21 mouse cellular contexts compared by ENCODE assay signal in the genomic region with DNA sequence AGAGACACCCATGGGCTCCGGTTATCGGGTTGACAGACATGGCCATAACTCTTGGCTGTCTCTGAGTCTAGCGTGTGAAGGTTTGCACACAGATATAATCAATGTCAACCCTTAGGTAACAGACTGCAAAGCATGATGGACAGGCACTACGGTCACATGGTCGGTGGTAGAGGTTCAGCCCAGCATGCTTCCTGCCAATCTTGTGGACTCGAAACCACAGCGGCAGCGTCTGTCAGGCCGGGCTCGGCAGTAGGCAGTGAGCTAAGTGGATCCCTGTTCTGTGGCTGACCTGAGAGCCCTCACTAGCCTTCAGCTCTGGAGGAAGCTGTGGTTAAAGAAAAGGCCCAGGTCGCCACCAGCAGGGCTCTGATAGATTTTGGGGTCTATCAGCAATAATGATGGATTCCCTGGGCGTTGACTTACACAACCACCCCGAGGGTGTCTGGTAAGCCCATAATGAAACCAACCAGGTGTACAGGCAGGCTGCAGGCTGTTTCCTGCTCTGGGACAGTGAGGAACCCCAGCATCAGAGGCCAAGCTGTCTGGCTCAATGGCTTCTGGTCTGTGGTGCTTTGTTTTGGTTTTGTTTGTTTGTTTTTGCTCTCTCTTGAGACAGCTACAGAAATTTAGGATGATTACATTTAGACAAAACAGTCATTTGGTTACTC. TPM values are rescaled to one million over a fixed set of nuclear protein-coding genes. Genes with fewer than 3 reads are reported as not detected.
DNase-seq lines count a peak whose midpoint lies in the region; ATAC-seq lines count a peak whose summit lies in the region.
"Had no signal": no experiment of that assay in that cellular context is flagged by ENCODE, and none has a peak within 500 bp of the region (broad histone marks: within the 10 kb centered on the region; RNA-seq: fewer than 3 reads in every experiment).

No protein-coding gene starts in this region.

- peak; percentile 10 for DNase-seq in cerebellum, adult 9-10 months
- DNase-seq in cerebellum, postnatal 36 days: no peak
- DNase-seq in CD4-positive helper T cell, adult 2 months (ENCODE audit: low read depth, low spot score): peak; percentile 66
- no peak for DNase-seq in thymus, postnatal 25 days
- DNase-seq in right cerebral cortex, adult 2 months (ENCODE audit: low spot score in 2 of 2): no peak
- no peak for DNase-seq in right cerebral cortex, postnatal 25 days
- DNase-seq: adrenal gland, adult 8-10 months; cerebellum, postnatal 14 days; gastrocnemius, adult 2 months; heart, adult 11 months; kidney, adult 11 months; lung, adult 18-20 months; lung, postnatal 14 days; right cerebral cortex, postnatal 14 days; thymus, adult 18-20 months had no signal

- ATAC-seq in hematopoietic stem cell, adult 5-6 weeks (replicated peaks in 1 of 2; ENCODE audit: insufficient read depth in 1 of 2, low FRiP score in 2 of 2, low TSS enrichment in 1 of 2, low read depth in 1 of 2, poor library complexity in 2 of 2, severe bottlenecking in 2 of 2): peak; percentile 78 to 84
- ATAC-seq in megakaryocyte-erythroid progenitor cell, adult 5-6 weeks (replicated peaks; ENCODE audit: low FRiP score, low TSS enrichment, poor library complexity, severe bottlenecking): peak; percentile 41
- ATAC-seq: hindbrain, embryonic 16.5 days had no signal

RNA-seq across cellular contexts. Expression of gene Asphd2, which starts 9.7 kb away (rescaled TPM):
- total RNA-seq in hematopoietic stem cell, adult 5-6 weeks (2017): not detected in 2 replicates
- not detected in 2 replicates for total RNA-seq in megakaryocyte-erythroid progenitor cell, adult 5-6 weeks (2014; fragmentation: Nextera tagmentation)
- not detected in 2 replicates for total RNA-seq in megakaryocyte-erythroid progenitor cell, adult 5-6 weeks (2017)

RNA-seq across cellular contexts. Expression of gene Gm6583, which starts 29.1 kb away (rescaled TPM):
- total RNA-seq in hematopoietic stem cell, adult 5-6 weeks (2017): not detected in 2 replicates
- total RNA-seq in megakaryocyte-erythroid progenitor cell, adult 5-6 weeks (2014; fragmentation: Nextera tagmentation): not detected in 2 replicates
- total RNA-seq in megakaryocyte-erythroid progenitor cell, adult 5-6 weeks (2017): not detected in 2 replicates
- total RNA-seq: gastrocnemius, adult 2 months; heart, postnatal 25 days; layer of hippocampus, postnatal 14 days; left cerebral cortex, postnatal 14 days had no signal

RNA-seq across cellular contexts. Expression of gene Hps4, which starts 42.1 kb away (rescaled TPM):
- 11.3 and 12.0 TPM in 2 replicates for total RNA-seq in hematopoietic stem cell, adult 5-6 weeks (2017)
- total RNA-seq in megakaryocyte-erythroid progenitor cell, adult 5-6 weeks (2014; fragmentation: Nextera tagmentation): 18.6 and 41.1 TPM in 2 replicates
- 5.9 and 9.6 TPM in 2 replicates for total RNA-seq in megakaryocyte-erythroid progenitor cell, adult 5-6 weeks (2017)

RNA-seq across cellular contexts. Expression of gene Srrd, which starts 42.1 kb away (rescaled TPM):
- total RNA-seq in hematopoietic stem cell, adult 5-6 weeks (2017): 15.5 and 16.5 TPM in 2 replicates
- 17.6 and 30.6 TPM in 2 replicates for total RNA-seq in megakaryocyte-erythroid progenitor cell, adult 5-6 weeks (2014; fragmentation: Nextera tagmentation)
- 16.2 and 18.7 TPM in 2 replicates for total RNA-seq in megakaryocyte-erythroid progenitor cell, adult 5-6 weeks (2017)

RNA-seq across cellular contexts. Expression of gene Tfip11, which starts 58.8 kb away (rescaled TPM):
- 21.5 and 22.2 TPM in 2 replicates for total RNA-seq in hematopoietic stem cell, adult 5-6 weeks (2017)
- 32.1 and 33.3 TPM in 2 replicates for total RNA-seq in megakaryocyte-erythroid progenitor cell, adult 5-6 weeks (2014; fragmentation: Nextera tagmentation)
- total RNA-seq in megakaryocyte-erythroid progenitor cell, adult 5-6 weeks (2017): 14.7 and 22.6 TPM in 2 replicates

Comparison
In these comparisons a context has a peak if more than half of its experiments do, and no peak if none do; other contexts are left out.
1. DNase-seq: peak in cerebellum, adult 9-10 months (single experiment) and CD4-positive helper T cell, adult 2 months (single experiment); none in cerebellum, postnatal 36 days (0 of 2), thymus, postnatal 25 days (single experiment), right cerebral cortex, adult 2 months (0 of 2) and right cerebral cortex, postnatal 25 days (single experiment).